Mouse (Mus musculus): ENCODE measurements around the gene Ghdc. TPM values are rescaled to one million over a fixed set of nuclear protein-coding genes. Genes with fewer than 3 reads are reported as not detected.

The Ghdc gene
- polyA plus RNA-seq, 1 experiment from 2014 or later: 3.8 TPM

DNA sequence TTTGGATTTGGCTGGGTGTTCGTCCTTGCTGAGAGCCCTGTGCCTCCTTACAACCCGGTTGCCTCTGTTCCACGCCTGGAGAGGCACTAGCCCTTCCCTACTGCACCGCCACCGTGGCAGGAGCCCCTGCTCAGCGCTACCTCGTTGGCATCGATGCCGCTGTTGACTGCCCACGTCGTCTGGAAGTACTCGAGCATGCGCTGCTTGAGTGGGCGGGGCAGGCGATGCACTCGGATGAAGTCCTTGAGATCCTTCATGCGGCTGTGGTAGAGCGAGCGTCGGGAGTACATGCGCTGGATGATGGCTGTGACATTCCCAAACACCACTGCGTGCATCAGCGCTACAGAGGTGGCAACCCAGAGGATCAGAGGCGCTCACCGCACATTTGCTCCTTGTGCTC lies 21.3 kb downstream of the Ghdc start:
- 37% methylated on average over 25 of the region's 25 CpGs for WGBS
- Histone ChIP-seq H3K27me3 (ENCODE audit: control insufficient read depth, insufficient read depth, low read length) (no peaks in the 10 kb centered on the region), H3K36me3 (ENCODE audit: control insufficient read depth, insufficient read depth, low read length) (no peaks in the 10 kb centered on the region), H3K27ac (ENCODE audit: low read length) (no peak overlapping the region), H3K4me1 (ENCODE audit: control insufficient read depth, insufficient read depth, low read length) (no peaks in the 10 kb centered on the region), H3K4me3 (ENCODE audit: low read depth, low read length) (no peak overlapping the region), H3K9ac (replicated peaks; ENCODE audit: low read depth, low read length) (no peak overlapping the region), H3K4me2 (replicated peaks; ENCODE audit: low read depth, low read length) (no peak overlapping the region), H3K9me3 (ENCODE audit: control insufficient read depth, low read depth, low read length) (no peaks in the 10 kb centered on the region)
- ATAC-seq (ENCODE audit: insufficient number of reproducible peaks, insufficient read depth, low FRiP score, low read depth): no peak

- no peaks in the 10 kb centered on the region for H3K27me3 ChIP-seq (ENCODE audit: control insufficient read depth, insufficient read depth, low read length)
- WGBS: 76% methylated on average over 4 of the region's 4 CpGs
- H3K4me1 ChIP-seq (ENCODE audit: control insufficient read depth, insufficient read depth, low read length): no peaks in the 10 kb centered on the region
- no peak overlapping the region for H3K4me2 ChIP-seq (replicated peaks; ENCODE audit: low read depth, low read length)
- no peaks in the 10 kb centered on the region for H3K9me3 ChIP-seq (ENCODE audit: control insufficient read depth, low read depth, low read length)
- H3K9ac ChIP-seq (replicated peaks; ENCODE audit: low read depth, low read length): no peak overlapping the region
- H3K27ac ChIP-seq (ENCODE audit: low read length): no peak overlapping the region
- no peak for ATAC-seq (ENCODE audit: insufficient number of reproducible peaks, insufficient read depth, low FRiP score, low read depth)
- H3K4me3 ChIP-seq (ENCODE audit: low read depth, low read length): no peak overlapping the region
- H3K36me3 ChIP-seq (ENCODE audit: control insufficient read depth, insufficient read depth, low read length): no peaks in the 10 kb centered on the region
Observed at GRCm38 (mm10) chr11:100748620-100749019, 22.1 kb downstream of the Ghdc start.

DNA sequence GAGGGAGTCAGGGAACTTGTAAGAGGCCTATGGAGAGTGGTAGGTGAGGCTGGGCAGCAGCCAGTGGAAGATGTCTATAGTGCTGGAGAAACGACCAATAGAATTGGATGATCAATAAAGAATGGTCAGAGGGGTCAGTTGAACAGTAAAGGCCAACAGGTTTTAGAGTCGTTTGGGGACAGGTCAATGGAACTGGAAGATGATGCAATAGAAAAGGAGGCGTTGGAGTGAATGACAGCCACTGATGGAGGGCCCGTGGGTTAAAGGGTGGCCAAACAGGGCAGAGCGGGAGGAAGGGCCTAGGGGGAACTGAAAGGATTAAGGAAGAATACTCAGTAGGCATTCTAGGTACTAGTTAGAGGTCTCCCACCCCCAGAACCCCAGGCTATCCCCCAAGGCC lies 23.6 kb downstream of the Ghdc start:
- Histone ChIP-seq H3K27me3 (ENCODE audit: control insufficient read depth, insufficient read depth, low read length) (no peaks in the 10 kb centered on the region), H3K9me3 (ENCODE audit: control insufficient read depth, low read depth, low read length) (no peaks in the 10 kb centered on the region), H3K4me1 (ENCODE audit: control insufficient read depth, insufficient read depth, low read length) (no peaks in the 10 kb centered on the region), H3K9ac (replicated peaks; ENCODE audit: low read depth, low read length) (no peak overlapping the region), H3K4me3 (ENCODE audit: low read depth, low read length) (no peak overlapping the region), H3K36me3 (ENCODE audit: control insufficient read depth, insufficient read depth, low read length) (no peaks in the 10 kb centered on the region), H3K4me2 (replicated peaks; ENCODE audit: low read depth, low read length) (no peak overlapping the region), H3K27ac (ENCODE audit: low read length) (no peak overlapping the region)
- 64% methylated on average over 5 of the region's 5 CpGs for WGBS
- ATAC-seq (ENCODE audit: insufficient number of reproducible peaks, insufficient read depth, low FRiP score, low read depth): no peak

DNA sequence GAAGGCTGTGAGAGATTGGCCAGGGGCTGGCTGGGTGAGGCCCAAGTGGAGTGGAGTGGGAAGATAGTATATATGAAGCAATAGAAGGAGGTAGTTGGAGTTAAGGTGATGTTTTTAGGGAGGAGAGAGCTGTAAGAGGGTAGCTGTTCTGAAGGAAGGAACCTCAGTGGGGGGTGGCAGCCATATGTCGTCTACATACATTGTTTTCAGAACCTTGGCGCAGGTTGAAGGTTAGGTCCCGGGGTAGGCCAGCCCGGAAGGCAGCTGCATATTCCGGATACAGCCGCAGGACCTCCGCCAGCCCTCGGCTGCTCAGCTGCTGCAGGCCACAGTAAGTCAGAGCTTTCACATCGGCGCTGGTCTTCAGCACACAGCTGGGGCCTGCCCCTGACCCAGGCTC lies 24.2 kb downstream of the Ghdc start:
- Histone ChIP-seq H3K4me2 (replicated peaks; ENCODE audit: low read depth, low read length) (no peak overlapping the region), H3K36me3 (ENCODE audit: control insufficient read depth, insufficient read depth, low read length) (no peaks in the 10 kb centered on the region), H3K4me1 (ENCODE audit: control insufficient read depth, insufficient read depth, low read length) (no peaks in the 10 kb centered on the region), H3K27ac (ENCODE audit: low read length) (no peak overlapping the region), H3K27me3 (ENCODE audit: control insufficient read depth, insufficient read depth, low read length) (no peaks in the 10 kb centered on the region), H3K9ac (replicated peaks; ENCODE audit: low read depth, low read length) (no peak overlapping the region), H3K4me3 (ENCODE audit: low read depth, low read length) (no peak overlapping the region), H3K9me3 (ENCODE audit: control insufficient read depth, low read depth, low read length) (no peaks in the 10 kb centered on the region)
- 80% methylated on average over 10 of the region's 10 CpGs for WGBS
- no peak for ATAC-seq (ENCODE audit: insufficient number of reproducible peaks, insufficient read depth, low FRiP score, low read depth)

DNA sequence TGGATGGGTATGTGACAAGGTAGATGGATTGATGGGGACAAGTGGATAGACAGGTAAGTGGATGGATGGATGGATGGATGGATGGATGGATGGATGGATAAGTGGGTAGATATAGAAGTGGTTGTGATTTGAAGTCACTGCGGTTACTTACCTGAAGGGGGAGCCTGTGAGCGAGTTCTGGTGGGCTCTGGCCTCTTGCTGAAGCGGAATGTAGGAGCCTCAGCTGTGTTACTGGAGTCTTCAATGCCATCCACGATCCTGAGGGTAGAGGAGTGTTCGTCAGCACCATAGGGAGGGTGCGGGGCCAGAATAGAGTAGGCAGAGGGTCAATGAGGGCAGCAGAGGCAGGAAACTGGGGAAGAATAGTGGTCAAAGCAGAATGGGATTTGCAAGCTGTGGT lies 25.7 kb downstream of the Ghdc start:
- H3K4me1 ChIP-seq (ENCODE audit: control insufficient read depth, insufficient read depth, low read length): no peaks in the 10 kb centered on the region
- peak; percentile 66; the same call in 1 of the 2 replicates for ATAC-seq (ENCODE audit: insufficient number of reproducible peaks, insufficient read depth, low FRiP score, low read depth)
- no peak overlapping the region for H3K4me2 ChIP-seq (replicated peaks; ENCODE audit: low read depth, low read length)
- H3K36me3 ChIP-seq (ENCODE audit: control insufficient read depth, insufficient read depth, low read length): no peaks in the 10 kb centered on the region
- H3K4me3 ChIP-seq (ENCODE audit: low read depth, low read length): no peak overlapping the region
- no peaks in the 10 kb centered on the region for H3K27me3 ChIP-seq (ENCODE audit: control insufficient read depth, insufficient read depth, low read length)
- H3K27ac ChIP-seq (ENCODE audit: low read length): no peak overlapping the region
- H3K9ac ChIP-seq (replicated peaks; ENCODE audit: low read depth, low read length): no peak overlapping the region
- 13% methylated on average over 6 of the region's 6 CpGs for WGBS
- H3K9me3 ChIP-seq (ENCODE audit: control insufficient read depth, low read depth, low read length): no peaks in the 10 kb centered on the region

DNA sequence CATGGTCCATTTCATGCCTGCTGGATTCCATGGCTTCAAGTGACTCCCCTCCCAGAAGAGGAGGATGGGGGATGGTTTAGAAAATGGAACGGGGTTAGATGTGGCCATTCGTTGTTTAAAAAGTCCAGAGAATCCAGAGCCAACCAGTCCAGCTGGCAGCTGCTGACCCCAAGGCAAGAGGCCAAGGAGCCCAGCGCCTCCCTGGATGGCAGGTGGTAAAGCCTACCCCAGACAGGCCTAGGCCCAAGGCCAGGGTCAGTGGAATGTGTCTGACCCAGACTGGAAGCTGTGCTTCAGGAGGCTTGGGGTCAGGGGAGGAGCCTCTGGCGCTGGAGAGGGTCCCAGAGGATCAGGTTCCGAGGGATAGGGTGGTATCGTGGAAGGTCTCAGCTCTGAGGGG lies 29.4 kb downstream of the Ghdc start:
- Histone ChIP-seq H3K36me3 (ENCODE audit: control insufficient read depth, insufficient read depth, low read length) (no peaks in the 10 kb centered on the region), H3K9me3 (ENCODE audit: control insufficient read depth, low read depth, low read length) (no peaks in the 10 kb centered on the region), H3K27me3 (ENCODE audit: control insufficient read depth, insufficient read depth, low read length) (no peaks in the 10 kb centered on the region), H3K4me1 (ENCODE audit: control insufficient read depth, insufficient read depth, low read length) (peaks cover 10% of the 10 kb centered on the region), H3K4me2 (replicated peaks; ENCODE audit: low read depth, low read length) (no peak overlapping the region), H3K27ac (ENCODE audit: low read length) (no peak overlapping the region), H3K9ac (replicated peaks; ENCODE audit: low read depth, low read length) (no peak overlapping the region), H3K4me3 (ENCODE audit: low read depth, low read length) (no peak overlapping the region)
- 63% methylated on average over 6 of the region's 6 CpGs for WGBS
- ATAC-seq (ENCODE audit: insufficient number of reproducible peaks, insufficient read depth, low FRiP score, low read depth): no peak

DNA sequence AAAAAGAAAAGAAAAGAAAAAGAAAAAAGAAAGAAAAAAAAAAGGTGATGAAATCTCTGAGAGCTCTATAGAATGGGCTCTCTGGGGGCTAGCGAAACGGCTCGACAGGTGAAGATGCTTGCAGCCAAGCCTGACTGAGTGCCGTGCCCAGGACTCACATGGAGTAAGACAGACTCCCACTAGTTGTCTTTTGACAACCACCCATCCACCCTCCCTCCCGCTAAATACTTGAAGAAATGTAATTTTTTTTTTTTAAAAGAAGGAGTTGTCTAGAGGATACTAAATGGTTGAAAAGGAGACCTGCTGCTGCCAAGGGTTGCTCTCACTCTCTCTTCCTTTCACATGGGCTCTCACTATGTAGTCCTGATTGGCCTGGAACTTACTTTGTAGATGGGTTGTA lies 32.0 kb downstream of the Ghdc start:
- 19% methylated on average over 5 of the region's 5 CpGs for WGBS
- Histone ChIP-seq H3K4me2 (replicated peaks; ENCODE audit: low read depth, low read length) (peak overlapping the region; percentile 53), H3K9me3 (ENCODE audit: control insufficient read depth, low read depth, low read length) (no peaks in the 10 kb centered on the region), H3K27ac (ENCODE audit: low read length) (no peak overlapping the region), H3K36me3 (ENCODE audit: control insufficient read depth, insufficient read depth, low read length) (no peaks in the 10 kb centered on the region), H3K27me3 (ENCODE audit: control insufficient read depth, insufficient read depth, low read length) (no peaks in the 10 kb centered on the region), H3K9ac (replicated peaks; ENCODE audit: low read depth, low read length) (no peak overlapping the region), H3K4me1 (ENCODE audit: control insufficient read depth, insufficient read depth, low read length) (peaks cover 13% of the 10 kb centered on the region), H3K4me3 (ENCODE audit: low read depth, low read length) (peak overlapping the region; percentile 99; the same call in 1 of the 2 replicates)
- no peak for ATAC-seq (ENCODE audit: insufficient number of reproducible peaks, insufficient read depth, low FRiP score, low read depth)

DNA sequence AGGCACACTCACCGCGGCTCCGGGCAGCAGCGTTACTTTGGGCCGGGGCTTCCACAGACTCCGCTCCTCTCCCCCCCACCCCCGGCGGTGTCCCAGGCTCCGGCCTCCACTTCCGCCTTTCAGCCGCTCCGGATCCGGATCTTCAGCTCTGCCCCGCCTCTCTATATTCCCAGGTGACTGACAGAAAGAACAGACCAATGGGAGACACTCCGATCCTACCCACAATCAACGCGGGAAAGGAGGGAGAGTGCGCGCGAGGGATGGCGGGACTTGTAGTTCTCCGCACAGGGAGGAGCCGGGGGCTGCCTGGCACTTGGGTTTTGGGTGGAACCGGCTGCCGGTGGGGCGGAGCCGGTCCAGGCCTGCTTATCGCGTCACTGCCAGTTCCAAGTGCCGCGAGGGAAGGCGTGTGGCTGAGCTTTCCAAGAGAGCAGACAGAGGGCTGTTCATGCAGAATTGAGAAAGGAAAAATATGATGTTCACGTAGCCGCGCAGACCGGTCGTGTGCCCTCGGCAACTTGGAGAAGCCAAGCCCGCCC lies 32.6 kb downstream of the Ghdc start, which contains the start of gene Rab5c:
Gene Rab5c, minus strand, starts transcription at position 150 of the 539 bp plus-strand sequence.
- Histone ChIP-seq H3K9ac (replicated peaks; ENCODE audit: low read depth, low read length) (peak within 1 kb of the TSS; percentile 87), H3K9me3 (ENCODE audit: control insufficient read depth, low read depth, low read length) (no peaks in the 10 kb centered on the region), H3K27ac (ENCODE audit: low read length) (peak within 1 kb of the TSS; percentile 56), H3K27me3 (ENCODE audit: control insufficient read depth, insufficient read depth, low read length) (no peaks in the 10 kb centered on the region), H3K36me3 (ENCODE audit: control insufficient read depth, insufficient read depth, low read length) (no peaks in the 10 kb centered on the region), H3K4me2 (replicated peaks; ENCODE audit: low read depth, low read length) (peak within 1 kb of the TSS; percentile 88), H3K4me3 (ENCODE audit: low read depth, low read length) (peak within 1 kb of the TSS; percentile 99), H3K4me1 (ENCODE audit: control insufficient read depth, insufficient read depth, low read length) (peaks cover 13% of the 10 kb centered on the region)
- ATAC-seq (ENCODE audit: insufficient number of reproducible peaks, insufficient read depth, low FRiP score, low read depth): peak; percentile 99
- under 1% methylated on average over 39 of the region's 39 CpGs for WGBS

DNA sequence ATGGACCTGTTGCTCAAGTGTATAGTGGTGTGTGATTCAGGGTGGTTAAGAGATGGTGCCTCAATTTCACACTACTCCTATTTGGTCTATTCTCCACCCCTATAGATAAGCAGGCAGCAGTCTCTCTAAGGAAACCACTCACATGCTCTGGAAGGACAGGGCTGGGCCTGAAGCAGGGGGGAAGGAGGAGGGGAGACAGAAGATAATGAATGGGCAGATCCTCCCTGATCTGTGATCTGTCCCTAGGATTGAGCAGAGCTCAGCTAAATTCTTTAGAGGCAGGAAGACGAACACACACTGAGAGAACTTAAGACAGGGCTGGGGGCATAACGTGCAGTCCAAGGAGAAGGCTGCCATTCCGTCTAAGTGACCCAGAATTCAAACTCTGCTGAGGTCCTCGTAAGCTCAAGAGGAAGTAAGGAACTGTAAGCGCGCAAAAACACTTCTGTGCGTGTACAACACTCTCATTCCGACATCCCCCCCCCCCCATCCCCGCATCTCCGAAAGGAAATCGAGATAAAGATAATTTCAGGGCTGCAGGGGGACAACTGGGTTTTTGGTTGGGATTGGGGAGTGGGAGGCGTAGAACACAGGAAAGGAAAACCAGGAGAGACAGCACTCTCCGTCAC lies 33.5 kb downstream of the Ghdc start:
- Histone ChIP-seq H3K9ac (replicated peaks; ENCODE audit: low read depth, low read length) (peak overlapping the region; percentile 87), H3K4me2 (replicated peaks; ENCODE audit: low read depth, low read length) (peak overlapping the region; percentile 88), H3K36me3 (ENCODE audit: control insufficient read depth, insufficient read depth, low read length) (no peaks in the 10 kb centered on the region; the same call in 1 of the 2 replicates), H3K9me3 (ENCODE audit: control insufficient read depth, low read depth, low read length) (no peaks in the 10 kb centered on the region), H3K4me1 (ENCODE audit: control insufficient read depth, insufficient read depth, low read length) (peaks cover 13% of the 10 kb centered on the region), H3K4me3 (ENCODE audit: low read depth, low read length) (peak overlapping the region; percentile 99), H3K27ac (ENCODE audit: low read length) (peak overlapping the region; percentile 56), H3K27me3 (ENCODE audit: control insufficient read depth, insufficient read depth, low read length) (no peaks in the 10 kb centered on the region)
- no peak for ATAC-seq (ENCODE audit: insufficient number of reproducible peaks, insufficient read depth, low FRiP score, low read depth)
- WGBS: 2% methylated on average over 13 of the region's 13 CpGs

Data from stomach, embryonic 14.5 days (tissue).